Mouse (Mus musculus): ENCODE data around the gene Mat2b.

GRCm38 (mm10) chr11:40718324-40718723, 23.3 kb upstream of the Mat2b start:
- TF ChIP-seq GATA1 (IDR thresholded peaks at IDR 0.05; ENCODE audit: low read length): no peak
- TF ChIP-seq TAL1 (IDR thresholded peaks at IDR 0.05; ENCODE audit: low read length): no peak
